Mouse (Mus musculus) spleen, embryonic (tissue): Measurements from ENCODE around the gene Plekhm3.

Experiments
- CTCF ChIA-PET: fragments of 350-600 bp; sonication (Branson Sonifier 250); formaldehyde crosslinking; loops from one replicate; lab custom pipeline; 2022; lab: Charles Lee

The Plekhm3 gene

GRCm38 (mm10) chr1:64779863-64780262, 176.8 kb downstream of the Plekhm3 start:
- CTCF ChIA-PET: interaction anchor here (0.6 kb wide), 1 partner anchor 56 kb away, joined by 3 read pairs; no protein-coding TSS in a partner anchor

GRCm38 (mm10) chr1:64779415-64779814, 177.2 kb downstream of the Plekhm3 start:
- CTCF ChIA-PET: interaction anchor here (0.6 kb wide), 1 partner anchor 57 kb away, joined by 3 read pairs; no protein-coding TSS in a partner anchor

- CTCF ChIA-PET: no interaction called here
These were observed 183.3 kb downstream of the Plekhm3 start for GRCm38 (mm10) chr1:64773305-64773704.

DNA sequence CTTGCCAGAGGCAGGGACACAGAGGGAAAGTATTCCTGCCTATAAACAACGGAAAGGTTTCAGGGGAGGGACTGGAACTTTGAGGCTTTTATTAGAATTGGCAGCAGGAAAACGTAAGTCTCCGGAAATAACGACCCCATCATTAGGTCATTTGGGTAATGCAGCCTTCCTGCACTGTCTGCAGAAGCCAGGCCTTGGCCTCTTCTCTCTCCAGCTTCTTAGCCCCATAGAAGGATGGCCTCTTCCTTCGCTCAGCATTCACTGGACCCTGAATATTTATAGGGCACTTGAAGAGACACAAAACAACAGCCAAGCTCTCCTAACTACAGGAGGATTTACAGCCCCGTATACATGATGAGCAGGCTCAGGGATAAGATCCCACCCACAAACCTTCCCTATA, 186.5 kb downstream of the Plekhm3 start:
- CTCF ChIA-PET: no interaction called here

DNA sequence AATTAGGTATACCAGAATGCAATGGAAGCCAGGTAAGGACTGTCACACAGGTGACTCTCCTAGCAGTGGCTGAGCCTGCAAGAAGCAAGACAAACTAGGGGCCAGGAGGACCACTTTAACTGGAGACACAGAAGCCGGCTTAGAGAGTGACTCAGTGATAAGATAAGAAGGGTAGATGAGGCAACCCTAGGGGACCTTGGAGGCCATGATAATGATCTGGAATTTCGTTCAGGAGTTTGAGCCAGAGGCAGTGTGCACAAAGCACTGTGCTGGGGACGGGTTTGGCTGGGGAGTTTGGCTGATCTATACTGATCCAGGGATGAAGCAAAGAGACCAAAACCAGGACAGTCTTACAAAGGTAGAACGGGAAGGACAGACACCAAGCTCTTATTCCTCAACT, 195.0 kb downstream of the Plekhm3 start:
- CTCF ChIA-PET: no interaction called here

DNA sequence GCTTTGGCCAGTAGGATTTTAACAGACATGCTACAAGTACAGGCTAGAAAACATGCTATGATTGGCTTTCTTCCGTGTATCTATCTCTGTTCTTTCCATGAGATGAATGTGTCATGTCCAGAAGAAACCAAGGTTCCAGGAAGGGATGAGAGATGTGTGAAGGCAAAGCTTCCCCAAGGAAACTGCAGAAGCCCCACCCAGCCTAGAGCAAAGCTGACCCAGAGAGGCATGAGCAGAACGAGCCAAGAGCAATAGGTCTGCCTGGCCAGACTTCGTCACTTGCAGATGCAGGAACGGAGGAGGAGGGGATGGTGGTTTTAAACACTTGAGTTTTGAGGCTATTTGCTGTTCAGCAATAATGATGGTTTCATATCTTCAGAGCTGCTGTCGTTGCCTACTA, 198.9 kb downstream of the Plekhm3 start:
- CTCF ChIA-PET: no interaction called here

DNA sequence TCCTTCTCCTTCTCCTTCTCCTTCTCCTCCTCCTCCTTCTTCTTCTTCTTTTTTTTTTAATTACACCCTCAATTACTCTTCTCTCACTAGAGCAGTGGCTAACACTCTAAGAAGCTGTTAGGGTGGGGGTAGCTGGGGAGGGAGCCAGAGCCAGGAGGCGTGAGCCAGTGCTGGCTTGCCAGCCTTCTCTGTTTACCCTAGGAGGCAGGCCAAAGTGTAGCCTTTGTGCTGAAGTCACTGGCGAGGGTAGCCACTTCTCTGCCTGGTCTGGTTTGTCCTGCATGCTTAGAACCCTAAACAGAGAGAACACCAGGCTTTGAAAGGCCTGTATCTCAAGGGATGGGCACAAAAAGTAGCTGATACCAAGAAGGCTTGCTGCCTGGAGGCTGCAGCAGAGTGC, 199.4 kb downstream of the Plekhm3 start:
- CTCF ChIA-PET: no interaction called here

DNA sequence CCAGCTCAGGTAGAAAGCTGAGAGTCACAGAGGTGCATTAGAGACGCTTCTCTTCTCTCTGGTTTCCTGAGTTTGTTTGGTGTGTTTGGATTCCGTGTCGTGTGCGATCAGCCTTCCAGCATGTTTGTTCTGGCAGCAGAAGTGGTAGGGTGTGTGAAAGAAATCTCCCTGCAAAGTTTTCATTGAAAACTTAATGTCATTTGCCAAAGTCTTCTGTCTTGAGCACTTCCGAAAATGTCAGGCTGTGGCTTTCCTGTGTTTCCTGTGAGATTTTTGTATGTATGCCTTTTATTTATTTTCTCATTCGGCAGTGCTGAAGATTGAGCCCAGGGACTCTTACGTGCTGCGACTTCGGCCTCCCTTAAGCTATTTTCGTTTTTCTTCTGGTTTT, 200.0 kb downstream of the Plekhm3 start:
- CTCF ChIA-PET: interaction anchor here (0.7 kb wide), 1 partner anchor 1556 kb away, joined by 5 read pairs; no protein-coding TSS in a partner anchor

- CTCF ChIA-PET: interaction anchor here (0.6 to 0.7 kb wide), 4 partner anchors 143 to 1556 kb away, joined by 3 to 12 read pairs (median 8); no protein-coding TSS in a partner anchor
These were observed 200.5 kb downstream of the Plekhm3 start for GRCm38 (mm10) chr1:64755971-64756639.

- CTCF ChIA-PET: no interaction called here
These were observed 202.0 kb downstream of the Plekhm3 start for GRCm38 (mm10) chr1:64754658-64755057.

GRCm38 (mm10) chr1:64753668-64754067, 203.0 kb downstream of the Plekhm3 start:
- CTCF ChIA-PET: no interaction called here

- CTCF ChIA-PET: no interaction called here
These were observed 203.5 kb downstream of the Plekhm3 start for GRCm38 (mm10) chr1:64753109-64753508.

GRCm38 (mm10) chr1:64744616-64745015, 212.0 kb downstream of the Plekhm3 start:
- CTCF ChIA-PET: no interaction called here

GRCm38 (mm10) chr1:64742741-64743408, 213.7 kb downstream of the Plekhm3 start:
- CTCF ChIA-PET: no interaction called here

DNA sequence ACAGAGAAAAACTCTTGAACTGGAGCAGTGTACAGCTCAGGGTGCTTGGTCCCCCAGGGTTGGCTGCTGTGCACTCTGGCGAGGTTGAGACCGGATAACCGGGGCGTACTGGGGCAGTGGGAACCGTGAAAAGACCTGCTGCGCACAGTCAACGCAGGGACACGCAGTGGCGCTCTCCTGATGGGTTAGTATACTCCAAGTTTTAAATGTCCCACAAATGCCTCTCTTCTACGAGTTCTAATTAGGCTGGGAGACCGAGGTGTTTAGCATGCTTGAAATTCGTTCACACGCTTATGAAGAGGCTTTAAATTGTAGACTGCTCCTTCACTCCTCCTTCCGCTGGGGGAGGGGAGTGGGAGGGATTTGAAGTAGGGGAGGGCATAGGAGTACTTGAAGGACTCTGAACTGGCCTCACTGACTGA, 218.0 kb downstream of the Plekhm3 start:
- CTCF ChIA-PET: no interaction called here

DNA sequence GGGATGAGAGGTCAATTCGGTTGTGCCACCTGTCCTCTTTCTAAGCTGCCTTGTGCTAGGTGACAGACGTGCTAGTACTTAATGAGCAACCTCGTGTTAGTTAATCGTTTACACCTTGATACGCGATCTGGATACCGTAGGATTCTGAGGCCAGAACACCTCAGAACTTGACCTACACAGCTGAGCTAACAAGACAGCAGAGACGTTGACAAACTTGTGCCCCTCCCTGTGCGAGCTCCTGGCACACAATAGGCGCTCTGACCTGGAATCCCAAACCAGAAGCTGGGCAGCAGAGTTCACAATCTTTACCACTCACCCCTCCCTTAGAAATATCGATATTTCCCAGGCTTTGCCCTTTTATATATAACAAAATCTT, 218.5 kb downstream of the Plekhm3 start:
- CTCF ChIA-PET: interaction anchor here (0.5 kb wide), 1 partner anchor 18 kb away, joined by 5 read pairs; no protein-coding TSS in a partner anchor

DNA sequence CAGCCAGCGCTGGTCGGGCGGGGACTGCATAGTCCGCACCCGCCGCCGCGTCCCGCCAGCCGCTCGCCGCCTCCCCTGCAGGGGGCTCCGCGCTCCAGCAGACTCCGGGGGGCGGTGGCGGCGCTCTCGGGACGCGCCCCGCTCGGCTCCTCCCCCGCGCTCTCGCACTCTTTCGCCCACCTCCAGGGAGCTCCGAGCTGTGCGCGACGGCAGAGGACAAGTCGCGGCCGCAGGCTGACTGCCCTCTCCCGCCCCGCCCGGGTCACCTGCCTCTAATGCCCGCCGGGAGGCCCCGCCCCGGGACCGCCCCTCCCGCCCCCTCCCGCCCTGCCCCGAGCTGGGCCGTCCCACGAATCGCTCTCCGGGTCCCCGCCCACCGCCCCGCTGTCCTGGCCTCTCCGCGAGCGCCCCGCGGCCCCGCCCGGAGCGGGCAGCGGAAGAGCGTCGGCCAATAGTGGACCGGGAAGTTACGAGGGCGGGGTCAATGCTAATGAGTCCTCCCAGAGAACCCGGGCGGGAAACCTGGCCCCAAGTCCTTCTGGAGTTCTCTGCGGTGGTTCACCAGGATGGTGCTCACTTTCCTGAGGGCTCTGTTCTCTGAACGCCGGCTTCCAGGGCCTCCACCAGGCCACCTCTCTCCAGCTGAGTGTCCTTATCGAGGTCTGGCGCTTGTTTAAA, 219.0 kb downstream of the Plekhm3 start, which contains the start of gene Fzd5:
TSS of gene Fzd5 (minus strand) at position 250 of the 678 bp plus-strand sequence.
- CTCF ChIA-PET: interaction anchor here (0.5 kb wide), 1 partner anchor 17 kb away, joined by 5 read pairs; no protein-coding TSS in a partner anchor

GRCm38 (mm10) chr1:64736681-64737501, 219.7 kb downstream of the Plekhm3 start:
- CTCF ChIA-PET: interaction anchor here (0.6 kb wide), 1 partner anchor 132 kb away, joined by 3 read pairs; no protein-coding TSS in a partner anchor
